Mouse (Mus musculus): ENCODE measurements around the gene 1700028J19Rik.

DNA sequence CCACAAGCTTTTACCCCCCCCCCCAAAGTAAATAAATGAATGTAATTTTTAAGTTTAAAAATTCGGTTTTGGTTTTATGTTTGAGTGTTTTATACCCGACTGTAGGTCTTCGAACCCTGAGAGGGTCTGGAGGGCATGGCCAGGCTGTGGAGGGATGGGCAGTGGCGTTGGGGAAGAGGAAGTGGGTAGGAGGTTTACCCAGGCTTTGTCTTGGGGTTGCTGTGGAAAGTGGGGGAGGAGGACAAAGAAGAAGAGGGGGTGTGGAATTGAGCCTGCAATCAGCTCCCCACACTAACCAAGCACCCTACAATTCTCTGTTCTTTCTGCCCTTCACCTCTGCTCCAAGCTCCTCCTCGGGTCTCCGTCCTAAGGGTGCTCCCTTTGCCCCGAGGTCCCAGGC, 26.1 kb upstream of the 1700028J19Rik start:
- TF ChIP-seq CTCF (IDR thresholded peaks at IDR 0.05; ENCODE audit: borderline replicate concordance, extremely low read depth, insufficient read depth, insufficient read length) (no peak), POLR2A (IDR thresholded peaks at IDR 0.05; ENCODE audit: borderline replicate concordance, extremely low read depth, insufficient read depth, insufficient read length, poor library complexity, severe bottlenecking) (no peak)

Measured in brain, embryonic 14.5 days (tissue).